Mouse (Mus musculus) neural tube, embryonic 14.5 days (tissue): ENCODE results near the gene Pilrb2. TPM values are rescaled to one million over a fixed set of nuclear protein-coding genes. Genes with fewer than 3 reads are reported as not detected.
"Not testable (repeated sequence)": the region's sequence is repeated elsewhere in the genome, so short reads cannot be mapped to it uniquely, and the experiment has no call there.

Experiments used
- ATAC-seq: fragments of 200-750 bp; cut with Nextera tagmentation; 2 replicates; pipeline ENCODE4 v1.8.0; 2017; ENCODE audit warnings: low read depth, mild to moderate bottlenecking, moderate TSS enrichment, moderate library complexity
- H3K27ac ChIP-seq: fragments of 300-500 bp; sonication (generic); 2 replicates; pipeline ENCODE4 v1.5.1; 2014; ENCODE audit warnings: low read depth, mild to moderate bottlenecking, control low read depth, low read length, moderate library complexity, mixed read lengths
- H3K27me3 ChIP-seq: fragments of 300-500 bp; sonication (generic); 2 replicates; pipeline ENCODE4 v1.6.1; 2014; ENCODE audit warnings: low read length; ENCODE audit not compliant: control insufficient read depth, insufficient read depth
- H3K36me3 ChIP-seq: fragments of 300-500 bp; sonication (generic); 2 replicates; pipeline ENCODE4 v1.6.1; 2014; ENCODE audit warnings: low read length, mixed read lengths; ENCODE audit not compliant: control insufficient read depth, insufficient read depth
- H3K4me1 ChIP-seq: fragments of 300-500 bp; sonication (generic); 2 replicates; pipeline ENCODE4 v1.6.1; 2014; ENCODE audit warnings: low read length; ENCODE audit not compliant: control insufficient read depth, insufficient read depth
- H3K4me2 ChIP-seq: fragments of 300-500 bp; sonication (generic); 2 replicates; pipeline ENCODE4 v1.6.1; 2014; ENCODE audit warnings: mild to moderate bottlenecking, low read depth, low read length, control low read depth
- H3K4me3 ChIP-seq: fragments of 300-500 bp; sonication (generic); 2 replicates; pipeline ENCODE4 v1.5.1; 2014; ENCODE audit warnings: low read depth, low read length, control low read depth, mixed read lengths
- H3K9ac ChIP-seq: fragments of 300-500 bp; sonication (generic); replicated peaks from 2 replicates; pipeline ENCODE4 v1.6.1; 2014; ENCODE audit warnings: low read depth, mild to moderate bottlenecking, control low read depth, low read length, mixed read lengths
- H3K9me3 ChIP-seq: fragments of 300-500 bp; sonication (generic); 2 replicates; pipeline ENCODE4 v1.6.1; 2016; ENCODE audit warnings: low read length; ENCODE audit not compliant: control insufficient read depth
- WGBS: fragments of 180-500 bp; shearing (Covaris S2); extraction: QIAGEN DNeasy Blood & Tissue Kit; methylation state at CpG from one replicate; pipeline ENCODE4 v1.1.7; 2014; 5-methylcytosine and 5-hydroxymethylcytosine counted together
- polyA plus RNA-seq: library from polyadenylated mRNA; unstranded; fragments of >200 nt; fragmentation: Nextera tagmentation; extraction: Ambion mirVana; gene quantifications from 2 replicates; pipeline ENCODE4 v1.2.1, GENCODE M21; 2014

Pilrb2 gene
- polyA plus RNA-seq = not detected in 2 replicates

- not testable (repeated sequence) for H3K9me3 ChIP-seq, H3K4me1 ChIP-seq, H3K9ac ChIP-seq, H3K36me3 ChIP-seq, H3K4me3 ChIP-seq, H3K27me3 ChIP-seq, H3K4me2 ChIP-seq, ATAC-seq, H3K27ac ChIP-seq
- 74% methylated on average over 2 of the region's 3 CpGs for WGBS
Observed at GRCm38 (mm10) chr5:137871644-137872380, at the start of gene Pilrb2. Gene Pilrb2 (minus strand): TSS chr5:137871815.

- H3K4me2 ChIP-seq = no peak overlapping the region
- no peak overlapping the region for H3K9ac ChIP-seq
- no peak overlapping the region for H3K27ac ChIP-seq
- H3K9me3 ChIP-seq = no peaks in the 10 kb centered on the region
- no peak for ATAC-seq
- H3K36me3 ChIP-seq = no peaks in the 10 kb centered on the region
- H3K4me1 ChIP-seq = no peaks in the 10 kb centered on the region
- H3K4me3 ChIP-seq = no peak overlapping the region
- WGBS = 80% methylated on average over 6 of the region's 6 CpGs
- no peaks in the 10 kb centered on the region for H3K27me3 ChIP-seq
Observed at GRCm38 (mm10) chr5:137915550-137915949, 43.9 kb upstream of the Pilrb2 start.

DNA sequence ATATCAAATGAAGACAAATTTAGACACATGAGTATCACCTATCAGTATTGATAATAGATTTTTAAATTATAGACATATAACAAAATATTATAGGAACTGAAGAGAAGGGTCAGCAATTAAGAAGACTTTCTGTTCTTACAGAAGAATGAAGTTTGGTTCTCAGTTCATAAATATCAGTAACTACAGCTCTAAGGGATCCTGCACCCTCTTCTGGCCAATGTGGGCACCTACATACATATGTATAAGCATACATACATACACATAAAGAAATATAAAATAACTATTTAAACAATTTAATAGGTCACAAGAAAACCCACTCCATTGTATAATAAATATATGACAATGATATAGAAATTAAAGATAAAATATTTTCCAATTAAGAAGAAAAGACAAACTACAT is 42.9 kb upstream of the Pilrb2 start:
- H3K27ac ChIP-seq = no peak overlapping the region
- H3K4me1 ChIP-seq = no peaks in the 10 kb centered on the region
- no peak overlapping the region for H3K4me2 ChIP-seq
- no peaks in the 10 kb centered on the region for H3K9me3 ChIP-seq
- no peak overlapping the region for H3K9ac ChIP-seq
- H3K4me3 ChIP-seq = no peak overlapping the region
- H3K27me3 ChIP-seq = no peaks in the 10 kb centered on the region
- no peaks in the 10 kb centered on the region for H3K36me3 ChIP-seq
- no peak for ATAC-seq

DNA sequence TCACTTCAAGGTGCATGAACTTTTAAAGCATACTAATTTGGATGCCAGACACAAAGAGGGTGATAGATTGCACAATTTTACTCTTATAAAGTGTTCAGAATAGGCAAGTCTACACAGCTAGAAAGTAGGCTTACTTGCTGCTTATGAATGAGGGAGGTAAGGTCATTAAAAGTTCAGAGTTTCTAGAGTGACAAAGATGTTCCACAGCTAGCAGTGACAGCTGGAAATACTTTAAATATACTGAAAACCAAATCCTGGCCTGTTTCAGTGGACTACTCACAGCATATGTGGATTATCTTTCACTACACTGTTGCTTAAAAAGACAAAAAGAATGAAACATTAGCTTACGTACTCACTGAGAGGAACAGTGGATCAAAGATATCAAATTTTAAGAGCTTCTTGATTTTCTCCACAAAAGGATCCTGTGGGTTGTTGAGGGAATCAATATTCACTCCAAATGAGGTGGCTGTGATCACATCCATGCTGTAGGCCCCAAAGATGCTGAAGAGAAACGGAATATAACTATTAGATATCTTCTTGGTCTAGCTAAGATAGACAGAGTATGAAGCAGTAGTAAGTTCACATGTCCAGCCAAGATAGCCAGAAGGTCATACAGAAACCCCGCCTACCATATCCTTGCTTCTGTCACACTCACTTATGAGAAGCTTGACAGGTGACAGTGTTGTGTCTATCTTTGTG is 38.1 kb upstream of the Pilrb2 start:
- H3K36me3 ChIP-seq = no peaks in the 10 kb centered on the region
- no peak overlapping the region for H3K27ac ChIP-seq
- WGBS = 89% methylated on average over 3 of the region's 3 CpGs
- H3K4me3 ChIP-seq = no peak overlapping the region
- no peaks in the 10 kb centered on the region for H3K9me3 ChIP-seq
- ATAC-seq = no peak
- H3K4me2 ChIP-seq = no peak overlapping the region
- no peaks in the 10 kb centered on the region for H3K27me3 ChIP-seq
- no peak overlapping the region for H3K9ac ChIP-seq
- H3K4me1 ChIP-seq = no peaks in the 10 kb centered on the region

DNA sequence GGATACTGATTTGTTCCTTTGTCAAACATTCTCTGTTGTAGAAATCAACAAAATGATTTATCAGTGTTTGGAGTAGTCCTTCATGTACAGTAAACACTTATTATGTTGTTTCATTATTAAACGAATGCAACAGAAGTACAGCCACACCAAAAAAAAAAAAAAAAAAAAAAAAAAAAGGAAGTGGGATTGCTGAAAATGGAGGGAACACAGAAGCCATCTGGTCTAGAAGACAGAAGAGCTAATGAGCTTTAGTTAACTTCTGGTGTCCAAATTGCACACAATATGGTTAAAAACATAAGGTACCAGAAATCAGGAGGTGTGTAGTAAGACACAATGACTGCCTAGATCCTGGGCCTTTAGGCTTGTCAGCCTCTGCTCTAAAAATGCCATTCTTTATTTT is 26.2 kb upstream of the Pilrb2 start:
- no peak overlapping the region for H3K4me2 ChIP-seq
- no peak for ATAC-seq
- no peaks in the 10 kb centered on the region for H3K4me1 ChIP-seq
- H3K27me3 ChIP-seq = no peaks in the 10 kb centered on the region
- no peaks in the 10 kb centered on the region for H3K9me3 ChIP-seq
- 75% methylated on average over 1 of the region's 1 CpGs for WGBS
- no peak overlapping the region for H3K9ac ChIP-seq
- H3K4me3 ChIP-seq = no peak overlapping the region
- H3K27ac ChIP-seq = no peak overlapping the region
- no peaks in the 10 kb centered on the region for H3K36me3 ChIP-seq

DNA sequence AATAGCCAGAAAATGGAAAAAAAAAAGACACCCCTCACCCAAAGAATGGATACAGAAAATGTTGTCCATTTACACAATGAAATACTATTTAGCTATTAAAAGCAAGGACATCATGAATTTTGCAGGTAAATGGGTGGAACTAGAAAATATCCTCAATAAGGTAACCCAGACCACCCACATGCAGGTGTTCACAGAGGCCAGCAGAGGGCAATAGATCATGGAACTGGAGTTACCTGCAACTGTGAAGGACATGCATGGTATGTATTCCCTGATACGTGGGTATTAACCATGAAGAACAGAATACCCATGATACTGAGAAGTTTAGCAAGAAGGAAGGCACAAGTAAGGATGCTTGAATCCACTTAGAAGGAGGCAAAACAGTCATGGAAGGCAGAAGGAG is 21.3 kb upstream of the Pilrb2 start:
- no peaks in the 10 kb centered on the region for H3K9me3 ChIP-seq
- no peaks in the 10 kb centered on the region for H3K36me3 ChIP-seq
- H3K4me3 ChIP-seq = no peak overlapping the region
- H3K9ac ChIP-seq = no peak overlapping the region
- no peaks in the 10 kb centered on the region for H3K4me1 ChIP-seq
- ATAC-seq = no peak
- H3K27ac ChIP-seq = no peak overlapping the region
- H3K27me3 ChIP-seq = no peaks in the 10 kb centered on the region
- H3K4me2 ChIP-seq = no peak overlapping the region
- WGBS = 69% methylated on average over 1 of the region's 1 CpGs

DNA sequence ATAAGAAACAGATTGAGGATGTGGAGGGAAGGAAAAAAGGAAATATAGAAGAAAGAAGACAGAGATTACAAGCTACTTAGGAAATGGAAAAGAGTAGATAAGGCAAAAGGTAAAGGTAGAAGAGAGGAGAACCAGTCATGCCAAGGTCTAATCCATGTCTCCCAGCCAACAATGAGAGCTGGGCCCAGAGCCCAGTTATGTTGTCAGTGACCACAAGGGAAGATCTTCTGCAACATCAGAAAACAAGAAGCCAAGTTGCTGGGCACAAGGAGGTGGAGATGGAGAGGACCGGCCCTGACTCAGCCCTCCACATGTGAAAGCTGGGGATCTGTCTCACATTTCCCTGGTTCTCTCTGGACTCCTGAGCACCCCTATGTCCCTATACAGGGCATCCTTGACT is 16.1 kb upstream of the Pilrb2 start:
- whole genome bisulfite sequencing = 100% methylated on average over 1 of the region's 1 CpGs
- Histone ChIP-seq H3K4me2 (no peak overlapping the region), H3K36me3 (no peaks in the 10 kb centered on the region), H3K9ac (no peak overlapping the region), H3K27ac (no peak overlapping the region), H3K27me3 (no peaks in the 10 kb centered on the region), H3K9me3 (no peaks in the 10 kb centered on the region), H3K4me3 (no peak overlapping the region), H3K4me1 (no peaks in the 10 kb centered on the region)
- no peak for ATAC-seq

DNA sequence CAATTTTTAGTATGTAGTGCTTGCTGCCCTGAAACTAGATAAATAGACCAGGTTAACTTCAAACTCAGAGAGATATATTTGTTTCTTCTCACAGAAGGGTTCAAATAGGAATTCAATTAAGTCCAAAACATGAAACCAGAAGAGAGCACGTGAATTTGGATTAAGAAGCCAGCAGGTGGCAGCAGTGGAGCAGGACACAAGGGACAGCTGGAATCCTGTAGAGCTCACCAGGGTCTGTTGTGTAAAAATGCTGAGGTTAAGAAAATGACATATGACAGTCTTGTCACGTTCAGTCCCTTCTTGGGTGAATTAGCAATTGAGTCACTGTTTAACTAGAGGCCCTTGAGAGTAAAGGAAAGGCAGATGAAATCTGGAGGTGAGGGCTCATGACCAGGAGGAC is 14.3 kb upstream of the Pilrb2 start:
- no peak overlapping the region for H3K4me2 ChIP-seq
- 8% methylated on average over 2 of the region's 2 CpGs for WGBS
- no peak for ATAC-seq

DNA sequence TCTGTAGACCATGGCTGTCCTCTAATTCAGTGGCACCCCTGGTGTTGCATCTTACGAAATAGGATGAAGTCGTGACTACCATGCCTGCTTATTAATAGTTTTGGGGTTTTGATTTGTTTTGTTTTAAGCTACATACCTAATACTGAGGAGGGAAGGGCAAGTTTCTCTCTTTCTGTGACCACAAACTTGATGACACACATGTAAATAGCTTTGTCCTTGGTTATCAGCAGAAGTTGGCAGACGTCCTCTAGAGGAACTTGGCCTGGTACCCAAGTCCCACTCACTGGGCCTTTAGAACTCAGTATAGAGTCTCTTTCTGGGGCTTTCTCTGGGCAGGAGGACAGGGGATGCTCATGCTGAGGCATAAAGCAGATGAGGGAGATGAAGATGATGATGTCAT is 11.7 kb upstream of the Pilrb2 start:
- Histone ChIP-seq H3K4me2 (no peak overlapping the region), H3K4me3 (no peak overlapping the region), H3K27me3 (no peaks in the 10 kb centered on the region), H3K4me1 (no peaks in the 10 kb centered on the region), H3K9me3 (no peaks in the 10 kb centered on the region), H3K36me3 (no peaks in the 10 kb centered on the region), H3K27ac (no peak overlapping the region), H3K9ac (no peak overlapping the region)
- ATAC-seq = no peak
- 91% methylated on average over 3 of the region's 3 CpGs for WGBS

More for the DNA sequence above, 14.3 kb upstream of the Pilrb2 start:
- Histone ChIP-seq H3K9ac (no peak overlapping the region), H3K27me3 (no peaks in the 10 kb centered on the region), H3K9me3 (no peaks in the 10 kb centered on the region), H3K4me1 (no peaks in the 10 kb centered on the region), H3K36me3 (no peaks in the 10 kb centered on the region), H3K27ac (no peak overlapping the region), H3K4me3 (no peak overlapping the region)
